Mouse (Mus musculus) heart, postnatal 0 days (tissue): ENCODE measurements around the gene Angptl4.

Source experiments
- CTCF ChIP-seq: IDR thresholded peaks from 2 replicates; pipeline ENCODE4 v1.5.1; 2016; ENCODE audit warnings: antibody characterized with exemption, control low read depth, low read depth
- EP300 ChIP-seq: IDR thresholded peaks from 2 replicates; pipeline ENCODE4 v1.6.1; 2016; ENCODE audit warnings: antibody characterized with exemption, low read depth

DNA sequence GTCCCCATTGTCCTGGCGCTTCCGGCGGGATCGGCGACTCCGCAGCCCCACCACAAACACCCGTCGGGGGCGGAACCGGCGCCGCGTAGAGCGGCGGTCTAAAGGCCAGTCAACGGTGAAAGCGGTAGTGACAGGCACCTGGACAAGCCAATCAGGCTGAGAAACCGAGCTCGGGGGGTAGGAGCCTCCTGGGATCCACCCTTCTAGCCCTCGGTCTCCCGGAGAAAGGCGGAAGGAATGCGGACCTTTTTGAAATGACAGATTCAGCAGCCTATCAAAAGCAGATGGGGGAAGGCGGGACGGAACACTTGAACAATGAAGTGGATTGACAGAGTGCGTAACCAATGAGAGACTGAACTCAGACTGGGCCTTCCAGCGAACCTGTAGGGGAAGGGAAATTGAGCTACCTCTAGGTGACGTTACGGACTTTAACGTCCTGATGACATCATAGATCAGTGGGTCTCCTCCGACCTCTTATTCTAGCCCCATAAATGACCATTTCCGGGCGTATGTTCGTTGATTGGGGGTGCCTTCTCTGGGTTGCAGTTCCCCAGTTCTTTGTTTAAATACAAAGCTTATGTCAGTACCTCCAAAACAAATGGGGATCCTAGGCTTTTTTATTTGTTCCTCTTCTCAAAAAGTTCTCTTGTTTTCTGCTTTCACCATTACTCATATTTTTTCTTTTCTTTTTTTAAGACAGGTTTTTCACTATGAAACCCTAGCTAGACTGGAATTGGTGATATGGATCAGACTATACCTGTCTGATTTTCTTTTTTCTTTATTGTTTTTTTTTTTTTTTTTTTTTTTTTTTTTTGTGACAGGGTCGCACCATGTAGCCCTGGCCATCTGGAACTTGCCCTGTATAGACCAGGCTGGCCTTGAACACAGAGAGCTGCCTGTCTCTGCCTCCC lies 21.1 kb downstream of the Angptl4 start, which contains the start of gene Rab11b:
- TF ChIP-seq CTCF (peak; percentile 16; the same call in 1 of the 2 replicates), EP300 (peak; percentile 58; the same call in 1 of the 2 replicates)
